Mouse (Mus musculus): ENCODE measurements around the gene Dbn1. TPM values are rescaled to one million over a fixed set of nuclear protein-coding genes. Genes with fewer than 3 reads are reported as not detected.
A peak's percentile ranks its signal among the peaks of the same experiment; 100 is the strongest.

The Dbn1 gene
- polyA plus RNA-seq, 1 experiment = 9.8 TPM

DNA sequence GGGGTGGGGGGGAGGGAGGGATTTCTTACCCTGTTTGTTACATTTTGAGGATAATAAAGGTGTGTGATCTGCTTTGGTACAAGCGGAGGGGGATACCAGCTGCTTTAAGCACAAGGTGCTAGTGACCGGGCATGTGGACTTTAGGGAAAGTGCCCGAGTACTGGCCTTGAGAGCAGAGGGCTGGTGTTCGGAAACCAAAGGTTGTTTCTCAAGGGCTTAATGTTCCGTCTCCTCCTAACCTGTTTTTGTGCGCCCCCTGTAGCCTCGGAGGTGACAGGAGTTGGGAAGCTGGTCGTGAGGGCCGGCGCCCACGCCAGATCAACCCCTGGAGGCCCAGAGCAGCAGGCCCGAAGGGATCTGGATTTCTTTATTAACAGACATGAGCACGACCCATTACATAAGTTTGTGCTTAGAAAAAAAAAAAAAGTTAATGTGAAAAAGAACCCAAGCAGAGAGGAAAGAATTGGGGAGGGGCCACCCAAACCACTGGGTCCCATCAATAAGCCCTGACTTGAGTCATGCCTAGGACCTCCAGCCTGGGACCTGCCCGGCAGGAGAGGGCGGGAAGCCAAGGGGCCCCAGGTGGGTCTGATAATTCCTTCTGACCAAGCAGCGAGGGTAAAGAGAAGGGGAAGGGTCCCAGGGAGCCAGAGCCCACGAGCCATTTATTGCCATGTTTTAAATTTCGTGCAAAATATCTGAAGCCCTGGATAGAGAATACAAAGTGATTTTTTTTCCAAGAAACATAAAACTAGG lies 14.7 kb downstream of the Dbn1 start:
- Histone ChIP-seq H3K27me3 (ENCODE audit: control insufficient read depth, insufficient read depth, low read length) (0 out of 2 replicates have a peak, but pooled peaks cover 10% of the 10 kb centered on the region), H3K36me3 (ENCODE audit: control insufficient read depth, insufficient read depth, low read length) (no peaks in the 10 kb centered on the region), H3K27ac (ENCODE audit: insufficient read depth, low read depth, low read length) (no peak overlapping the region), H3K4me3 (ENCODE audit: low read depth, low read length) (peak overlapping the region; percentile 62), H3K4me1 (ENCODE audit: control insufficient read depth, insufficient read depth, insufficient read length, low read length) (peaks cover 12% of the 10 kb centered on the region)
- TF ChIP-seq CTCF (IDR thresholded peaks at IDR 0.05; ENCODE audit: extremely low read depth, insufficient read length, insufficient replicate concordance, low read depth, low read length) = no peak
- TF ChIP-seq POLR2A (IDR thresholded peaks at IDR 0.05; ENCODE audit: low read depth, low read length) = no peak
- WGBS = 39% methylated on average over 18 of the region's 18 CpGs

DNA sequence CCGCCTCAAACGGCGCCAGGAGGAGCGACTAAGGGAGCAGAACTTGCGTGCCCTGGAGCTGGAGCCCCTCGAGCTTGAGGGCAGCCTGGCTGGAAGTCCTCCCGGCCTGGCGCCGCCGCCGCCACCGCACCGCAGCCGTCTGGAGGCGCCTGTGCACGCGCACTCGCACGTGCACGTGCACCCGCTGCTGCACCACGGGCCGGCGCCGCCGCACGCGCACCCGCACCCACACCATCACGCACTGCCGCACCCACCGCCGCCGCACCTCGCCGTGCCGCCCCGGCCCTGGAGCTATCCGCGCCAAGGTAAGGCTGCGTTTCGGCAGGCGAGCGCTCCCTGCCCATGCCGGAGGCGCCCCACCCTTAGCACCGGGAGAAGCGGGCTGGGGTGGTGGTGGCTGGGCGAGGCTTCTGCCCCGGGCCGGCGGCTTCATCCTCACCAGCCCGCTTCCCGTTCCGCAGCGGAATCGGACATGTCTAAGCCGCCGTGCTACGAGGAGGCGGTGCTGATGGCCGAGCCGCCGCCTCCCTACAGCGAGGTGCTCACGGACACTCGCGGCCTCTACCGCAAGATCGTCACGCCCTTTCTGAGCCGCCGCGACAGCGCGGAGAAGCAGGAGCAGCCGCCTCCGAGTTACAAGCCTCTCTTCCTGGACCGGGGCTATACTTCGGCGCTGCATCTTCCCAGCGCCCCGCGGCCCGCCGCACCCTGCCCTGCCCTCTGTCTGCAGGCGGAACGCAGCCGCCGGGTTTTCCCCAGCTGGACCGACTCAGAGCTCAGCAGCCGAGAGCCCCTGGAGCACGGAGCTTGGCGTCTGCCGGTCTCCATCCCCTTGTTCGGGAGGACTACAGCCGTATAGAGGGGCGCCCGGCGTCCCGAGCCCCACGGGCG lies 15.5 kb downstream of the Dbn1 start:
- H3K36me3 ChIP-seq (ENCODE audit: control insufficient read depth, insufficient read depth, low read length) = no peaks in the 10 kb centered on the region
- no peak for TF ChIP-seq POLR2A (IDR thresholded peaks at IDR 0.05; ENCODE audit: low read depth, low read length)
- TF ChIP-seq CTCF (IDR thresholded peaks at IDR 0.05; ENCODE audit: extremely low read depth, insufficient read length, insufficient replicate concordance, low read depth, low read length) = no peak
- 2% methylated on average over 101 of the region's 103 CpGs for WGBS
- H3K27ac ChIP-seq (ENCODE audit: insufficient read depth, low read depth, low read length) = no peak overlapping the region
- H3K4me1 ChIP-seq (ENCODE audit: control insufficient read depth, insufficient read depth, insufficient read length, low read length) = peaks cover 12% of the 10 kb centered on the region
- peak overlapping the region; percentile 62 for H3K4me3 ChIP-seq (ENCODE audit: low read depth, low read length)
- 0 out of 2 replicates have a peak, but pooled peaks cover 10% of the 10 kb centered on the region for H3K27me3 ChIP-seq (ENCODE audit: control insufficient read depth, insufficient read depth, low read length)

DNA sequence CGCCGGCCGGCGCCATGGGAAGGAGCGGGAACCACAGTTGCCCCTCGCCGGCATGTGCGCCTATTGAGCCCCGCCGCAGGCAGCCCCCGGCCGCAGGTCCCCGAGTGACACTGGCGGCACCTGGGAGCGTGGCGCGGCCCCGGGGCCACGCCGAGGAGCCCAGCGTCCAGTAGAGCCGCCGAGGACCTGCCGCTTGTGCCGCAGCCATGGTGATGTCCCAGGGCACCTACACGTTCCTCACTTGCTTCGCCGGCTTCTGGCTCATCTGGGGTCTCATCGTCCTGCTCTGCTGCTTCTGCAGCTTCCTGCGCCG lies 16.1 kb downstream of the Dbn1 start:
- H3K4me1 ChIP-seq (ENCODE audit: control insufficient read depth, insufficient read depth, insufficient read length, low read length) = peaks cover 12% of the 10 kb centered on the region
- H3K27me3 ChIP-seq (ENCODE audit: control insufficient read depth, insufficient read depth, low read length) = 0 out of 2 replicates have a peak, but pooled peaks cover 10% of the 10 kb centered on the region
- H3K27ac ChIP-seq (ENCODE audit: insufficient read depth, low read depth, low read length) = no peak overlapping the region
- H3K36me3 ChIP-seq (ENCODE audit: control insufficient read depth, insufficient read depth, low read length) = no peaks in the 10 kb centered on the region
- peak overlapping the region; percentile 62 for H3K4me3 ChIP-seq (ENCODE audit: low read depth, low read length)
- TF ChIP-seq POLR2A (IDR thresholded peaks at IDR 0.05; ENCODE audit: low read depth, low read length) (no peak), CTCF (IDR thresholded peaks at IDR 0.05; ENCODE audit: extremely low read depth, insufficient read length, insufficient replicate concordance, low read depth, low read length) (no peak)
- WGBS = 1% methylated on average over 31 of the region's 31 CpGs

DNA sequence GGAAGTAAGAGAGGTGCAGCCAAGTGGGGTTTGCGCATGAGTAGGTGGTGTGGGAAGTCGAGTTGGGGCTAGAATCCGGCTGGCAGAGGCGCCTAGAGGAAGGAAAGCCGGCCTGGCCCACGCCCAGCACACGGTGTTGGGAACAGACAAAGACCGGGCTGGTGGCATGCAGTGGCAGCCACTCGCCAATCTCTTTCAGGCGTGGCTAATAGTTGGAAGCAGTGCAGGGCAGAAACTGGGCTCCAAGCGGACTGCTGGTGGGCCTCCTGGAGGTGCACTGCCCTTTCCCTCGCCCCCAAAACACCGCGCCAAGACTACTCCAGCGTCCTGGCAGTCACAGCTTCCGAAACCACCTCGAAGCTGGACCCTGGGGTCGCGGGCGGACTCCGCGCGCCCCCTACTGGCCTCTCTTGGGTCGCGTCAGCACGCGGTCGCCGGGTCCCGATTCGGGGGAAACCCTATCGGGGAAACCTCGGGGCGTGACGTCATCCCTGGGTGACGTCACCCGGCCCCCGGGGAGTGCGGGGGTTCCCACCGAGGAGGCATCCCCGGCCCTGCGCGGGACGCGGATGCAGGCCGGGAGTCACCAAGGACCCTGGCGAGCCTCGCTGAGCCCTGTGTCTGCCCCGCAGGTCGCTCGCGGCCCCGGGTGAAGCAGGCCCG lies 16.6 kb downstream of the Dbn1 start:
- no peaks in the 10 kb centered on the region for H3K36me3 ChIP-seq (ENCODE audit: control insufficient read depth, insufficient read depth, low read length)
- peak overlapping the region; percentile 62 for H3K4me3 ChIP-seq (ENCODE audit: low read depth, low read length)
- peaks cover 12% of the 10 kb centered on the region for H3K4me1 ChIP-seq (ENCODE audit: control insufficient read depth, insufficient read depth, insufficient read length, low read length)
- 0 out of 2 replicates have a peak, but pooled peaks cover 10% of the 10 kb centered on the region for H3K27me3 ChIP-seq (ENCODE audit: control insufficient read depth, insufficient read depth, low read length)
- WGBS = 1% methylated on average over 54 of the region's 54 CpGs
- peak; percentile 85 for TF ChIP-seq CTCF (IDR thresholded peaks at IDR 0.05; ENCODE audit: extremely low read depth, insufficient read length, insufficient replicate concordance, low read depth, low read length)
- TF ChIP-seq POLR2A (IDR thresholded peaks at IDR 0.05; ENCODE audit: low read depth, low read length) = no peak; the same call in 1 of the 2 replicates
- no peak overlapping the region for H3K27ac ChIP-seq (ENCODE audit: insufficient read depth, low read depth, low read length)

DNA sequence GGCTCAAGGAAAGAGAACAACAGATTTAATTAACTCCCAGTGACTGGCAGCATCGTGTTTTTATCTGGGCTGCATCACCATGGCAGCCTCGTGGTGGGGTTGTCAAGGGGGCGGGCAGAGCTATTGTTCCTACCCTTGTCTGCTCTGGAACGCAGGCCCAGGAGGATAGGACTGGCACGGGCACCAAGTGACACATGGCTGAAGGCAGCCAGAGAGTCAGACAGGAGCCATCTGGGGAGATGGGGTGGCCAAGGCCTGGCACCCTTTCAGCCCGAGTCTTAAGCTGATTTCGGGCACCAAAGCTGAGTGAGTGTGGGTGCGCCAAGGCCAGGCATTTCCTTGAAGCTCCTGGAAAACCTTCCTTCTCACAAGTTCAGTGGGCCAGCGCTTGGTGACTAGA lies 17.5 kb downstream of the Dbn1 start:
- Histone ChIP-seq H3K27ac (ENCODE audit: insufficient read depth, low read depth, low read length) (no peak overlapping the region), H3K4me1 (ENCODE audit: control insufficient read depth, insufficient read depth, insufficient read length, low read length) (peaks cover 12% of the 10 kb centered on the region), H3K4me3 (ENCODE audit: low read depth, low read length) (no peak overlapping the region), H3K36me3 (ENCODE audit: control insufficient read depth, insufficient read depth, low read length) (no peaks in the 10 kb centered on the region), H3K27me3 (ENCODE audit: control insufficient read depth, insufficient read depth, low read length) (0 out of 2 replicates have a peak, but pooled peaks cover 10% of the 10 kb centered on the region)
- TF ChIP-seq CTCF (IDR thresholded peaks at IDR 0.05; ENCODE audit: extremely low read depth, insufficient read length, insufficient replicate concordance, low read depth, low read length) = no peak
- TF ChIP-seq POLR2A (IDR thresholded peaks at IDR 0.05; ENCODE audit: low read depth, low read length) = no peak
- 72% methylated on average over 9 of the region's 9 CpGs for WGBS

DNA sequence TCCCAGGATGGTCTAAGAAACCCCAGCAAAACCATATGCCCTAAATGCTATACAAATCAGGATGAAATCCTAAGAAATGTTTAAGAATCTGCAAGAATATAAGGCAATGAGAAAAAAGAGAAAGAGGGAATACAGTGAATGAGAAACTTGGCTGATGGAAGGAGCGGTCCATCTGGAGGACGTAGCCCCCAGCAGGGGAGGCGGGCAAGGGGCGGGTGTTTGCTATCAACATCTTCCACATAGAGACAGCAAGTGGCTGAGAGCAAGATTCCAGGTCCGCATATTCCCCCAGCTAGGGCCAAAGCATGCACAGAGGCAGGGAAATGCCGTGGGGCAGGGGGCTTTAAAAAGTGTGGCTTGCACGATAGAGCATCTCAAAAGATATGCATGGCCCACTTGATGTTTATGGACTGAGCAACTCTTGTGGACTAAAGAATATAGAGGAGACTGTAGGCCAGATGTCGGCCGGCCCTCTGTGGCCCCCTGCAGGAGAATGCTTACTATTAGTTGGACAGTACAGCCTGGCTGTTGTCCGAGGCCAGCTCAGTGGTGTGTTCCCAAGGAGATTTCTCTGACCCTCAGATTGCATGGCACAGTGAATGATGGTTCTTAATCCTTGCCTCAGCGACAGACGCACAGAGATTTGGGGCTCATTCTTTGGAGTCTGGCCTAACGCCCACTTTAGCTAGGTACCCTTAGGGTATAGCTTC lies 18.9 kb downstream of the Dbn1 start:
- TF ChIP-seq POLR2A (IDR thresholded peaks at IDR 0.05; ENCODE audit: low read depth, low read length) (no peak), CTCF (IDR thresholded peaks at IDR 0.05; ENCODE audit: extremely low read depth, insufficient read length, insufficient replicate concordance, low read depth, low read length) (peak; percentile 55; the same call in 1 of the 2 replicates)
- Histone ChIP-seq H3K27ac (ENCODE audit: insufficient read depth, low read depth, low read length) (no peak overlapping the region), H3K4me3 (ENCODE audit: low read depth, low read length) (no peak overlapping the region), H3K27me3 (ENCODE audit: control insufficient read depth, insufficient read depth, low read length) (0 out of 2 replicates have a peak, but pooled peaks cover 15% of the 10 kb centered on the region), H3K36me3 (ENCODE audit: control insufficient read depth, insufficient read depth, low read length) (no peaks in the 10 kb centered on the region), H3K4me1 (ENCODE audit: control insufficient read depth, insufficient read depth, insufficient read length, low read length) (peaks cover 18% of the 10 kb centered on the region)
- WGBS = 44% methylated on average over 13 of the region's 13 CpGs

Data from small intestine, adult 2 months (tissue).